Mouse (Mus musculus): Measurements from ENCODE around the gene 1700019D03Rik.
"Not testable (repeated sequence)": the region's sequence is repeated elsewhere in the genome, so short reads cannot be mapped to it uniquely, and the experiment has no call there.

1700019D03Rik gene

DNA sequence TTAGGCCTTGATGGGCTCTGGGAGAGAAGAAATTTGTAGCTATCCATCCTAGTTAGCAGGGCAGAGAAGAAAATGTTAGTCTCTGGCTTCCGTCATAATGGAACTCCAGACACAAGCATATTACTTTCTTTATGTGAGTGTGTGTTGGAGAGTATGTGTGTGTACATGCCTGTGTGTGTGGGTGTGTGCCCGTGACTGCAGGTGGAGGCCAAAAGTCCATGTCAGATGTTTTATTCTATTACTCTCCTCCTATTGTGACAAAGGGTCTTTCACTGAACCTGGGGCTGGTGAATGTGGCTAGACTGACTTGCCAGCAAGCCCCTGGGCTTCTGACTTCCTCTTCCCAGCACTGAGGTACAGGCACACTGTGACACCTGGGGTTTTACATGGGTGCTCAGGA, 65.5 kb downstream of the 1700019D03Rik start:
- DNase-seq (ENCODE audit: low spot score) = no peak

DNA sequence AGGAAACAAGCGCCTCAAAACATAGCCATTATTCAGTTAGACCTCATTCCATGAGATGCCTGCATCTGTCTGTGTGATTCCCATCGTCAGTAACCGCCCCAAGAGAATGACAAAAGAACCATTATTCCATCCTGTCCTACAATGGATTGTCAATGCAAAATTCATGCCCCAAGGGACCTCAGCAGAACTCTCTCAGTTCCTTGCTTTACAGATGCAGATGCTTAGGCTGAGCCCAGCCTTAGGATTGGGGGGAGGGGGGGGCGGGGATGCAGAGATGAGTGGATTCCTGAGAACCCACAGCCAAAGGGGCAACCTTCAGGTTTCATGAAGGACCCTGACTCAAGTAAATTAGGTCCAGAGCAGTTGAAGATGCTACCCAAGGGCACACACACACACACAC, 66.4 kb downstream of the 1700019D03Rik start:
- no peak for DNase-seq (ENCODE audit: low spot score)

- DNase-seq (ENCODE audit: low spot score) = no peak
These were observed 67.2 kb downstream of the 1700019D03Rik start for GRCm38 (mm10) chr1:52952551-52953397.

DNA sequence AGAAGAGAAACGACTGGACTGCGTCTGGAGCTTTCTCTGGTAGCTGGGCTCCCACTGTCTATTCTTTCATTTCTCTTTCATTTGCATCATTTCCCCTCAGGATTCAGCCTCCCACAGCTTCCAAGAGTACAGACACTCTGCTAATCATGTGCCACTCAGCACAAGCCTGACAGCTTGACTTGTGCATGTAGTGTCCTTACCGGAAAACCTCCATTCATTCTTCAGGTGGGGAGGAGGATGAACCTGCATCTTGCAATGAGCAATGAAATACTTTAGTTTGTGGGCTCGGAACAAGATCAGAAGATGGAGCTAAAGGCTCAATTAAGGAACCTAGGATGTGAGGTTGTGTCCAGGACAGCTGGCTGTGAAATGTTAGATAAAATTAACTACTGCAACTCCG, 67.8 kb downstream of the 1700019D03Rik start:
- DNase-seq (ENCODE audit: low spot score) = no peak

GRCm38 (mm10) chr1:52951146-52951868, 68.7 kb downstream of the 1700019D03Rik start:
- no peak for DNase-seq (ENCODE audit: low spot score)

- no peak for DNase-seq (ENCODE audit: low spot score)
These were observed 72.1 kb downstream of the 1700019D03Rik start for GRCm38 (mm10) chr1:52947895-52948294.

- no peak for DNase-seq (ENCODE audit: low spot score)
These were observed 81.0 kb downstream of the 1700019D03Rik start for GRCm38 (mm10) chr1:52939021-52939420.

DNA sequence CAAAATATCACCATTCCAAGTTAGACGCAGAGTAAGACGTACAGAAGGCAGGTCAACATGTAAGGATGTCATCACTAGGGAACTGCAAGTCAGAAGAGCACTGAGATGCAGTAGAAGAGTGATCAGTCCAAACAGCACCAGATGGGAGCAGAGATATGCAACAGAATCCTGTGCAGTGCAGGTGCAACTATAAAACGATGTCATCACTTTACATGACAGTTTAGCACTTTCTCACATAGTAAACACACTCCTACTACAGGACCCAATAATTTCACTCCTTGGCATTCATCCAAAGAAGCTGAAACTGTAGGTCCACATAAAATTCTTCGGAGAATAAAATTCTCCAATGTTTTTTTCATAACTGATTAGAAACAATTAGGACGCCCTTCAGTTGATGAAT, 85.5 kb downstream of the 1700019D03Rik start:
- DNase-seq (ENCODE audit: low spot score) = no peak

DNA sequence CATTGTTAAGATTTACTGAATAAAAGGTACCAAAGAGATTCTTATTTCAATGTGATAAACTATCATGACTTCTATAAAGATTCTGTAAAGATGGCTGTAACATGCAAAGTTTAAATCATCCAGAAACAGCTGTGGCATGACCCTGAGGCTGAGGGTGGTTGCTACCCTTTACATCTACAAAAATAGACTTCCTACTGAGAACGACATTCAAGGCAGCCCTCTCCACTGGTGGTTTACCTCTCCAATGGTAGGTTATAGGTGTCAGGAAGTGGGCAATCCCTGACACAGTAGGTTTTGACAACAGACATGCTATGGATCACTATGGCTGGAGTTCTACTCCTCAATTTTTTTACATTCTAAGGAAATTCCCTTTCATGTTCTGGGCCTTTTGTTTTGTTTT, 95.5 kb downstream of the 1700019D03Rik start:
- DNase-seq (ENCODE audit: low spot score) = not testable (repeated sequence)

DNA sequence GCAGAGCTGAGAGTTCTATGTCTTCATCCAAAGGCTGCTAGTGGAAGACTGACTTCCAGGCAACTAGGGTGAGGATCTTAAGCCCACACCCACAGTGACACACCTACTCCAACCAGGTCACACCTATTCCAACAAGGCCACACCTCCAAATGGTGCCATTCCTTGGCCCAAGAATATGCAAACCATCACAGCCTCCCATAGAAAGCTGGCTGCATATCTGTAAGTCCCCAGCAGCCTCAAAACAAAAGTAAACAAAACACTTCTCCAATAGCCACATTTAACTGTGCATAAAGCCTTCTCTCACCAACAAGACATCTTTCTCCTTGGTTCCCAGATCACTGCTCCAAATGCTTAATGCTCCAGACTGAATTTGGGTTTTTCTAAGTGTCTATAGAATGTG, 101.1 kb downstream of the 1700019D03Rik start:
- not testable (repeated sequence) for DNase-seq (ENCODE audit: low spot score)

GRCm38 (mm10) chr1:52916655-52917054, 103.3 kb downstream of the 1700019D03Rik start:
- DNase-seq (ENCODE audit: low spot score) = no peak

- DNase-seq (ENCODE audit: low spot score) = no peak
These were observed 110.2 kb downstream of the 1700019D03Rik start for GRCm38 (mm10) chr1:52909783-52910182.

DNA sequence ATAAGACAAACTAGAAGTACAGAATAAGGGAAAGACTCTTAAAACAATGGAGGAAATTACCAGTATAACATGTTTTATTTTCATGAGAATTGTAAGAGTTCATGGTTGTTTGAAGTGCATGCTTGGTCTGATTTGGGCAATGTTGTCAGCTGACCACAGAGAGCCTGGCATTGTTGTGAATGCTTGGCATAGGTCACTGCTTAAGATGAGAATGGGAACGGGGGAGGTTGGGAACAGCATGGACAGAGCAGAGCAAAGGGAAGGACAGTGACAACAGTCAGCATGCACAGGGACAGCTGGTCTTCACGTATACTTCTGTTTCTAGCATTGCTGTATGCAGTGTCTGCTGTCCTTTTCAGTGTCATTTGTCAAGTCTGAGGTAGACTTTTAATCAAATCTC, 135.8 kb downstream of the 1700019D03Rik start:
- DNase-seq (ENCODE audit: low spot score) = no peak

All from ovary, adult 18-20 months (tissue).